Mouse (Mus musculus) hindbrain, embryonic 13.5 days (tissue): Measurements from ENCODE around the gene Hrg. TPM values are rescaled to one million over a fixed set of nuclear protein-coding genes. Genes with fewer than 3 reads are reported as not detected.

Source experiments
- ATAC-seq: fragments of 200-750 bp; cut with Nextera tagmentation; 2 replicates; pipeline ENCODE4 v1.8.0; 2017; ENCODE audit warnings: moderate TSS enrichment; ENCODE audit not compliant: low FRiP score
- H3K27ac ChIP-seq: fragments of 300-500 bp; sonication (generic); 2 replicates; pipeline ENCODE4 v1.5.1; 2015; ENCODE audit warnings: inconsistent platforms, mild to moderate bottlenecking, moderate library complexity
- H3K27me3 ChIP-seq: fragments of 300-500 bp; sonication (generic); 2 replicates; pipeline ENCODE4 v1.6.1; 2015; ENCODE audit warnings: mild to moderate bottlenecking, inconsistent platforms
- H3K36me3 ChIP-seq: fragments of 300-500 bp; sonication (generic); 2 replicates; pipeline ENCODE4 v1.6.1; 2015; ENCODE audit warnings: mild to moderate bottlenecking, inconsistent platforms
- H3K4me1 ChIP-seq: fragments of 300-500 bp; sonication (generic); replicated peaks from 2 replicates; pipeline ENCODE4 v1.6.1; 2015; ENCODE audit warnings: inconsistent platforms
- H3K4me2 ChIP-seq: fragments of 300-500 bp; sonication (generic); 2 replicates; pipeline ENCODE4 v1.6.1; 2015; ENCODE audit warnings: inconsistent platforms, mild to moderate bottlenecking, moderate library complexity
- H3K4me3 ChIP-seq: fragments of 300-500 bp; sonication (generic); 2 replicates; pipeline ENCODE4 v1.5.1; 2015; ENCODE audit warnings: mild to moderate bottlenecking, inconsistent platforms
- H3K9ac ChIP-seq: fragments of 300-500 bp; sonication (generic); 2 replicates; pipeline ENCODE4 v1.6.1; 2015; ENCODE audit warnings: mild to moderate bottlenecking, inconsistent platforms
- H3K9me3 ChIP-seq: fragments of 300-500 bp; sonication (generic); 2 replicates; pipeline ENCODE4 v1.6.1; 2016; ENCODE audit warnings: inconsistent platforms
- WGBS: fragments of 180-500 bp; shearing (Covaris S2); methylation state at CpG from one replicate; pipeline ENCODE4 v1.1.7; 2015; 5-methylcytosine and 5-hydroxymethylcytosine counted together
- polyA plus RNA-seq: library from polyadenylated mRNA; unstranded; fragments of >200 nt; fragmentation: Nextera tagmentation; extraction: Ambion mirVana; gene quantifications from 2 replicates; pipeline ENCODE4 v1.2.1, GENCODE M21; 2015

Hrg gene
- 0.22 TPM in 1 of 2 replicates, not detected in the other for polyA plus RNA-seq

- H3K4me3 ChIP-seq, result no peak within 1 kb of the TSS
- H3K9me3 ChIP-seq, result no peaks in the 10 kb centered on the region
- H3K9ac ChIP-seq, result no peak within 1 kb of the TSS
- no peak within 1 kb of the TSS for H3K27ac ChIP-seq
- WGBS, result 97% methylated on average over 6 of the region's 6 CpGs
- H3K27me3 ChIP-seq, result no peaks in the 10 kb centered on the region
- no peaks in the 10 kb centered on the region; the same call in none of the 2 replicates for H3K4me1 ChIP-seq
- H3K4me2 ChIP-seq, result no peak within 1 kb of the TSS
- ATAC-seq, result no peak
- H3K36me3 ChIP-seq, result no peaks in the 10 kb centered on the region
Measured at GRCm38 (mm10) chr16:22950840-22951395, at the start of gene Hrg. Gene Hrg (plus strand): TSS chr16:22951072.

GRCm38 (mm10) chr16:22901326-22901725 is 49.5 kb upstream of the Hrg start:
- Histone ChIP-seq H3K4me1 (0 out of 2 replicates have a peak, but pooled peaks cover 2% of the 10 kb centered on the region), H3K27me3 (no peaks in the 10 kb centered on the region), H3K36me3 (no peaks in the 10 kb centered on the region), H3K4me2 (no peak overlapping the region), H3K9ac (no peak overlapping the region), H3K27ac (no peak overlapping the region), H3K9me3 (no peaks in the 10 kb centered on the region), H3K4me3 (no peak overlapping the region)
- WGBS, result 80% methylated on average over 3 of the region's 3 CpGs
- no peak for ATAC-seq

GRCm38 (mm10) chr16:22909290-22909689 is 41.6 kb upstream of the Hrg start:
- Histone ChIP-seq H3K36me3 (no peaks in the 10 kb centered on the region), H3K9me3 (no peaks in the 10 kb centered on the region), H3K27ac (no peak overlapping the region), H3K4me1 (no peaks in the 10 kb centered on the region), H3K4me2 (no peak overlapping the region), H3K9ac (no peak overlapping the region), H3K27me3 (no peaks in the 10 kb centered on the region), H3K4me3 (no peak overlapping the region)
- no peak for ATAC-seq
- WGBS, result 90% methylated on average over 6 of the region's 6 CpGs

GRCm38 (mm10) chr16:22911986-22912385 is 38.9 kb upstream of the Hrg start:
- no peaks in the 10 kb centered on the region for H3K9me3 ChIP-seq
- 81% methylated on average over 3 of the region's 3 CpGs for WGBS
- no peak for ATAC-seq
- no peak overlapping the region for H3K4me2 ChIP-seq
- no peak overlapping the region for H3K4me3 ChIP-seq
- H3K4me1 ChIP-seq, result no peaks in the 10 kb centered on the region
- no peaks in the 10 kb centered on the region for H3K27me3 ChIP-seq
- no peak overlapping the region for H3K9ac ChIP-seq
- H3K36me3 ChIP-seq, result no peaks in the 10 kb centered on the region
- H3K27ac ChIP-seq, result no peak overlapping the region

GRCm38 (mm10) chr16:22912886-22913285 is 38.0 kb upstream of the Hrg start:
- Histone ChIP-seq H3K27me3 (no peaks in the 10 kb centered on the region), H3K27ac (no peak overlapping the region), H3K9ac (no peak overlapping the region), H3K4me2 (no peak overlapping the region), H3K4me3 (no peak overlapping the region), H3K4me1 (no peaks in the 10 kb centered on the region), H3K9me3 (no peaks in the 10 kb centered on the region), H3K36me3 (no peaks in the 10 kb centered on the region)
- 83% methylated on average over 6 of the region's 6 CpGs for WGBS
- ATAC-seq, result no peak

- no peaks in the 10 kb centered on the region for H3K9me3 ChIP-seq
- H3K4me1 ChIP-seq, result no peaks in the 10 kb centered on the region
- no peaks in the 10 kb centered on the region for H3K36me3 ChIP-seq
- no peak overlapping the region for H3K4me3 ChIP-seq
- H3K27me3 ChIP-seq, result no peaks in the 10 kb centered on the region
- H3K4me2 ChIP-seq, result no peak overlapping the region
- no peak overlapping the region for H3K9ac ChIP-seq
- ATAC-seq, result no peak
- H3K27ac ChIP-seq, result no peak overlapping the region
Measured at GRCm38 (mm10) chr16:22914276-22914675, 36.6 kb upstream of the Hrg start.

GRCm38 (mm10) chr16:22918034-22918433 is 32.8 kb upstream of the Hrg start, which contains the start of gene Fetub:
Gene Fetub (plus strand): TSS chr16:22918334.
- WGBS, result 94% methylated on average over 5 of the region's 5 CpGs
- Histone ChIP-seq H3K4me3 (no peak within 1 kb of the TSS), H3K27ac (no peak within 1 kb of the TSS), H3K9ac (no peak within 1 kb of the TSS), H3K9me3 (no peaks in the 10 kb centered on the region), H3K4me1 (no peaks in the 10 kb centered on the region), H3K4me2 (no peak within 1 kb of the TSS), H3K27me3 (no peaks in the 10 kb centered on the region), H3K36me3 (no peaks in the 10 kb centered on the region)
- no peak for ATAC-seq

GRCm38 (mm10) chr16:22918664-22919312 is 32.1 kb upstream of the Hrg start:
- Histone ChIP-seq H3K27ac (no peak overlapping the region), H3K4me2 (no peak overlapping the region), H3K4me3 (no peak overlapping the region), H3K27me3 (no peaks in the 10 kb centered on the region), H3K36me3 (no peaks in the 10 kb centered on the region), H3K4me1 (no peaks in the 10 kb centered on the region), H3K9ac (no peak overlapping the region), H3K9me3 (no peaks in the 10 kb centered on the region)
- no peak for ATAC-seq
- WGBS, result 78% methylated on average over 15 of the region's 15 CpGs

- Histone ChIP-seq H3K9ac (no peak overlapping the region), H3K27me3 (no peaks in the 10 kb centered on the region), H3K9me3 (no peaks in the 10 kb centered on the region), H3K4me2 (no peak overlapping the region), H3K4me1 (no peaks in the 10 kb centered on the region), H3K4me3 (no peak overlapping the region), H3K36me3 (no peaks in the 10 kb centered on the region), H3K27ac (no peak overlapping the region)
- no peak for ATAC-seq
- 72% methylated on average over 18 of the region's 18 CpGs for WGBS
Measured at GRCm38 (mm10) chr16:22919971-22920854, 30.7 kb upstream of the Hrg start.

GRCm38 (mm10) chr16:22921761-22922160 is 29.1 kb upstream of the Hrg start:
- H3K36me3 ChIP-seq, result no peaks in the 10 kb centered on the region
- H3K4me2 ChIP-seq, result no peak overlapping the region
- H3K9me3 ChIP-seq, result no peaks in the 10 kb centered on the region
- no peak overlapping the region for H3K4me3 ChIP-seq
- H3K27me3 ChIP-seq, result no peaks in the 10 kb centered on the region
- no peak overlapping the region for H3K27ac ChIP-seq
- no peaks in the 10 kb centered on the region for H3K4me1 ChIP-seq
- 95% methylated on average over 5 of the region's 5 CpGs for WGBS
- ATAC-seq, result no peak
- no peak overlapping the region for H3K9ac ChIP-seq

GRCm38 (mm10) chr16:22922433-22922832 is 28.4 kb upstream of the Hrg start:
- no peaks in the 10 kb centered on the region for H3K36me3 ChIP-seq
- no peak overlapping the region for H3K4me2 ChIP-seq
- no peaks in the 10 kb centered on the region for H3K4me1 ChIP-seq
- H3K27me3 ChIP-seq, result no peaks in the 10 kb centered on the region
- no peak for ATAC-seq
- H3K9ac ChIP-seq, result no peak overlapping the region
- no peak overlapping the region for H3K4me3 ChIP-seq
- no peaks in the 10 kb centered on the region for H3K9me3 ChIP-seq
- WGBS, result 94% methylated on average over 4 of the region's 4 CpGs
- no peak overlapping the region for H3K27ac ChIP-seq

- H3K27ac ChIP-seq, result no peak overlapping the region
- no peak overlapping the region for H3K4me2 ChIP-seq
- peak; percentile 59; the same call in 1 of the 2 replicates for ATAC-seq
- H3K4me1 ChIP-seq, result no peaks in the 10 kb centered on the region
- WGBS, result 61% methylated on average over 6 of the region's 6 CpGs
- no peak overlapping the region for H3K4me3 ChIP-seq
- H3K27me3 ChIP-seq, result no peaks in the 10 kb centered on the region
- no peak overlapping the region for H3K9ac ChIP-seq
- no peaks in the 10 kb centered on the region for H3K9me3 ChIP-seq
- H3K36me3 ChIP-seq, result no peaks in the 10 kb centered on the region
Measured at GRCm38 (mm10) chr16:22929575-22929974, 21.3 kb upstream of the Hrg start.
